Mouse (Mus musculus) limb, embryonic 14.5 days (tissue): ENCODE results near the gene Cd47. TPM values are rescaled to one million over a fixed set of nuclear protein-coding genes. Genes with fewer than 3 reads are reported as not detected.

Experiments
- ATAC-seq: fragments of 200-750 bp; cut with Nextera tagmentation; 2 replicates; pipeline ENCODE4 v1.8.0; 2017; ENCODE audit warnings: low read depth, moderate number of reproducible peaks, moderate TSS enrichment; ENCODE audit not compliant: low FRiP score
- DNase-seq: peaks from one replicate; pipeline ENCODE4 v3.0.0-alpha.2; 2015; ENCODE audit warnings: low spot score
- H3K27ac ChIP-seq: fragments of 300-500 bp; sonication (generic); replicated peaks from 2 replicates; pipeline ENCODE4 v1.5.1; 2014; ENCODE audit warnings: low read depth, mild to moderate bottlenecking, low read length, moderate library complexity, mixed read lengths
- H3K27me3 ChIP-seq: fragments of 300-500 bp; sonication (generic); 2 replicates; pipeline ENCODE4 v1.6.1; 2014; ENCODE audit warnings: low read length, mixed read lengths; ENCODE audit not compliant: control insufficient read depth, insufficient read depth
- H3K36me3 ChIP-seq: fragments of 300-500 bp; sonication (generic); 2 replicates; pipeline ENCODE4 v1.6.1; 2014; ENCODE audit warnings: mild to moderate bottlenecking, low read length, moderate library complexity, mixed read lengths; ENCODE audit not compliant: control insufficient read depth, insufficient read depth
- H3K4me1 ChIP-seq: fragments of 300-500 bp; sonication (generic); 2 replicates; pipeline ENCODE4 v1.6.1; 2014; ENCODE audit warnings: antibody characterized with exemption, low read length, mixed read lengths; ENCODE audit not compliant: control insufficient read depth, insufficient read depth
- H3K4me2 ChIP-seq: fragments of 300-500 bp; sonication (generic); replicated peaks from 2 replicates; pipeline ENCODE4 v1.6.1; 2014; ENCODE audit warnings: low read depth, mild to moderate bottlenecking, low read length, moderate library complexity; ENCODE audit not compliant: severe bottlenecking
- H3K4me3 ChIP-seq: fragments of 300-500 bp; sonication (generic); replicated peaks from 2 replicates; pipeline ENCODE4 v1.5.1; 2014; ENCODE audit warnings: low read length
- H3K9ac ChIP-seq: fragments of 300-500 bp; sonication (generic); 2 replicates; pipeline ENCODE4 v1.6.1; 2014; ENCODE audit warnings: mild to moderate bottlenecking, low read depth, low read length, moderate library complexity; ENCODE audit not compliant: severe bottlenecking
- H3K9me3 ChIP-seq: fragments of 300-500 bp; sonication (generic); 2 replicates; pipeline ENCODE4 v1.6.1; 2016; ENCODE audit warnings: low read length; ENCODE audit not compliant: control insufficient read depth
- POLR2A ChIP-seq: fragments of 200-500 bp; IDR thresholded peaks from 2 replicates; pipeline ENCODE4 v1.8.0; 2012; ENCODE audit warnings: inconsistent platforms, mild to moderate bottlenecking, moderate library complexity, borderline replicate concordance; ENCODE audit not compliant: insufficient read depth, insufficient read length; ENCODE audit errors: extremely low read depth
- WGBS: fragments of 180-500 bp; shearing (Covaris S2); extraction: QIAGEN DNeasy Blood & Tissue Kit; methylation state at CpG from one replicate; pipeline ENCODE4 v1.1.7; 2014; 5-methylcytosine and 5-hydroxymethylcytosine counted together
- polyA plus RNA-seq, 2 experiments: library from polyadenylated mRNA; depleted of rRNA in 1 of 2; stranded (reverse) in 1 of 2; unstranded in 1 of 2; fragments of >200 nt; fragmentation: Nextera tagmentation in 1 of 2; extraction: Ambion mirVana in 1 of 2; gene quantifications; 2 replicates each; pipeline versions ENCODE4 v1.2.1 to v1.2.3; 2012 to 2014

Gene Cd47
- polyA plus RNA-seq, 2 experiments, result 29.5 to 91.0 TPM

- ATAC-seq (no peak), DNase-seq (no peak)
- Histone ChIP-seq H3K27me3 (no peaks in the 10 kb centered on the region), H3K4me1 (0 out of 2 replicates have a peak, but pooled peaks cover 2% of the 10 kb centered on the region), H3K27ac (no peak overlapping the region), H3K4me3 (no peak overlapping the region), H3K9me3 (0 out of 2 replicates have a peak, but pooled peaks cover 4% of the 10 kb centered on the region), H3K36me3 (no peaks in the 10 kb centered on the region), H3K4me2 (no peak overlapping the region), H3K9ac (no peak overlapping the region)
- WGBS, result 77% methylated on average over 2 of the region's 2 CpGs
- TF ChIP-seq POLR2A, result no peak
These were observed 150.0 kb downstream of the Cd47 start for GRCm38 (mm10) chr16:49950340-49950739.

GRCm38 (mm10) chr16:49951288-49951691 lies 151.0 kb downstream of the Cd47 start:
- H3K4me1 ChIP-seq, result 0 out of 2 replicates have a peak, but pooled peaks cover 2% of the 10 kb centered on the region
- H3K36me3 ChIP-seq, result no peaks in the 10 kb centered on the region
- H3K27ac ChIP-seq, result no peak overlapping the region
- TF ChIP-seq POLR2A, result no peak
- 0 out of 2 replicates have a peak, but pooled peaks cover 4% of the 10 kb centered on the region for H3K9me3 ChIP-seq
- H3K4me3 ChIP-seq, result no peak overlapping the region
- no peak; the same call in 1 of the 2 replicates for ATAC-seq
- no peaks in the 10 kb centered on the region for H3K27me3 ChIP-seq
- no peak overlapping the region for H3K4me2 ChIP-seq
- no peak overlapping the region for H3K9ac ChIP-seq
- peak; percentile 83 for DNase-seq
- 68% methylated on average over 2 of the region's 2 CpGs for WGBS

GRCm38 (mm10) chr16:49951925-49952523 lies 151.7 kb downstream of the Cd47 start:
- H3K27me3 ChIP-seq, result no peaks in the 10 kb centered on the region
- 81% methylated on average over 8 of the region's 8 CpGs for WGBS
- no peaks in the 10 kb centered on the region for H3K36me3 ChIP-seq
- H3K4me1 ChIP-seq, result 0 out of 2 replicates have a peak, but pooled peaks cover 2% of the 10 kb centered on the region
- no peak overlapping the region for H3K9ac ChIP-seq
- TF ChIP-seq POLR2A, result no peak
- DNase-seq (peak; percentile 10), ATAC-seq (no peak)
- no peak overlapping the region for H3K4me3 ChIP-seq
- no peak overlapping the region for H3K4me2 ChIP-seq
- 0 out of 2 replicates have a peak, but pooled peaks cover 4% of the 10 kb centered on the region for H3K9me3 ChIP-seq
- no peak overlapping the region for H3K27ac ChIP-seq

- no peak for TF ChIP-seq POLR2A
- no peaks in the 10 kb centered on the region for H3K27me3 ChIP-seq
- no peak overlapping the region for H3K4me2 ChIP-seq
- H3K9ac ChIP-seq, result no peak overlapping the region
- WGBS, result 31% methylated on average over 3 of the region's 3 CpGs
- no peak overlapping the region for H3K4me3 ChIP-seq
- H3K36me3 ChIP-seq, result no peaks in the 10 kb centered on the region
- 0 out of 2 replicates have a peak, but pooled peaks cover 4% of the 10 kb centered on the region for H3K9me3 ChIP-seq
- H3K4me1 ChIP-seq, result 0 out of 2 replicates have a peak, but pooled peaks cover 2% of the 10 kb centered on the region
- DNase-seq (peak; percentile 32), ATAC-seq (no peak; the same call in 1 of the 2 replicates)
- no peak overlapping the region for H3K27ac ChIP-seq
These were observed 153.5 kb downstream of the Cd47 start for GRCm38 (mm10) chr16:49953817-49954216.

GRCm38 (mm10) chr16:49954909-49955308 lies 154.6 kb downstream of the Cd47 start:
- H3K4me1 ChIP-seq, result 0 out of 2 replicates have a peak, but pooled peaks cover 2% of the 10 kb centered on the region
- 0 out of 2 replicates have a peak, but pooled peaks cover 4% of the 10 kb centered on the region for H3K9me3 ChIP-seq
- H3K4me2 ChIP-seq, result no peak overlapping the region
- no peak for TF ChIP-seq POLR2A
- ATAC-seq (no peak), DNase-seq (no peak)
- no peak overlapping the region for H3K9ac ChIP-seq
- H3K27me3 ChIP-seq, result no peaks in the 10 kb centered on the region
- no peak overlapping the region for H3K27ac ChIP-seq
- H3K36me3 ChIP-seq, result no peaks in the 10 kb centered on the region
- WGBS, result 94% methylated on average over 10 of the region's 10 CpGs
- H3K4me3 ChIP-seq, result no peak overlapping the region
